Mouse (Mus musculus) megakaryocyte, embryonic 14.5 days (primary cell): ENCODE measurements around the gene Lrrc28.

Experiments used
- FLI1 ChIP-seq: IDR thresholded peaks from 2 replicates; pipeline ENCODE4 v1.6.1; 2012; ENCODE audit warnings: low read length, inconsistent platforms, mixed read lengths
- GATA1 ChIP-seq: IDR thresholded peaks from 3 replicates; pipeline ENCODE4 v1.6.1; 2012; ENCODE audit warnings: mixed read lengths, low read length, inconsistent platforms, borderline replicate concordance

- TF ChIP-seq GATA1 (no peak), FLI1 (no peak)
Observed at GRCm38 (mm10) chr7:67652211-67652610, 7.1 kb upstream of the Lrrc28 start.
